Mouse (Mus musculus) CH12.LX (cell line): ENCODE results near the gene Erbb4. TPM values are rescaled to one million over a fixed set of nuclear protein-coding genes. Genes with fewer than 3 reads are reported as not detected.

Experiments used
- DNase-seq: peaks from one replicate; pipeline ENCODE4 v3.0.0-alpha.2; 2013; ENCODE audit errors: extremely low read depth
- H3K27ac ChIP-seq: 2 replicates; pipeline ENCODE4 v1.5.1; 2012; ENCODE audit warnings: low read depth, mild to moderate bottlenecking, control low read depth, moderate library complexity; ENCODE audit not compliant: insufficient read depth
- H3K27me3 ChIP-seq: replicated peaks from 2 replicates; pipeline ENCODE3; 2012; ENCODE audit warnings: inconsistent platforms
- H3K36me3 ChIP-seq, 2 experiments: replicated peaks in 1 of 2; 2 replicates each; pipeline versions ENCODE3 to v1.6.1; 2012; ENCODE audit warnings: inconsistent platforms in 1 of 2, low read length in 1 of 2, mild to moderate bottlenecking in 1 of 2, mixed read lengths in 1 of 2, moderate library complexity in 1 of 2; ENCODE audit not compliant: control insufficient read depth in 1 of 2, insufficient read depth in 1 of 2
- H3K4me1 ChIP-seq, 2 experiments: 2 replicates each; pipeline ENCODE4 v1.6.1; 2012; ENCODE audit warnings: inconsistent platforms in 1 of 2, moderate library complexity in 1 of 2; ENCODE audit not compliant: insufficient read depth in 2 of 2, control insufficient read depth in 1 of 2
- H3K4me2 ChIP-seq: 2 replicates; pipeline ENCODE4 v1.6.1; 2012; ENCODE audit warnings: low read depth, mild to moderate bottlenecking, control low read depth; ENCODE audit not compliant: poor library complexity, insufficient read depth, severe bottlenecking
- H3K4me3 ChIP-seq, 3 experiments: fragments of 150-350 bp in 1 of 3; sonication (generic) in 1 of 3; replicated peaks in 1 of 3; 2 replicates each; pipeline versions ENCODE3 to v1.5.1; 2011 to 2012; ENCODE audit warnings: low read depth in 2 of 3, low read length in 2 of 3, mild to moderate bottlenecking in 2 of 3, moderate library complexity in 2 of 3, control low read depth in 1 of 3, improper control_type of control experiment in 1 of 3, inconsistent platforms in 1 of 3, mixed read lengths in 1 of 3; ENCODE audit not compliant: poor library complexity in 1 of 3
- H3K79me2 ChIP-seq: replicated peaks from 2 replicates; pipeline ENCODE4 v1.6.1; 2012; ENCODE audit warnings: mild to moderate bottlenecking, moderate library complexity; ENCODE audit not compliant: control insufficient read depth, poor library complexity, insufficient read depth, severe bottlenecking; ENCODE audit errors: extremely low read depth
- H3K9ac ChIP-seq: 2 replicates; pipeline ENCODE4 v1.6.1; 2012; ENCODE audit warnings: low read depth, mild to moderate bottlenecking, control low read depth, moderate library complexity; ENCODE audit not compliant: insufficient read depth
- H3K9me3 ChIP-seq: replicated peaks from 2 replicates; pipeline ENCODE3; 2012; ENCODE audit warnings: low read length, inconsistent platforms, mixed read lengths
- BHLHE40 ChIP-seq: IDR thresholded peaks from 2 replicates; pipeline ENCODE4 v1.6.1; 2011; ENCODE audit warnings: mild to moderate bottlenecking, low read depth, low read length, improper control_type of control experiment
- CHD2 ChIP-seq: IDR thresholded peaks from 2 replicates; pipeline ENCODE4 v1.6.1; 2011; ENCODE audit warnings: low read length, improper control_type of control experiment
- E2F4 ChIP-seq: IDR thresholded peaks from 2 replicates; pipeline ENCODE4 v1.6.1; 2011; ENCODE audit warnings: low read depth, low read length, improper control_type of control experiment; ENCODE audit not compliant: insufficient replicate concordance
- ETS1 ChIP-seq: conservative IDR thresholded peaks from 2 replicates; pipeline ENCODE4 v1.6.1; 2012; ENCODE audit warnings: low read depth, mild to moderate bottlenecking, inconsistent platforms, low read length, improper control_type of control experiment, moderate library complexity
- GABPA ChIP-seq: IDR thresholded peaks from 2 replicates; pipeline ENCODE4 v1.6.1; 2012; ENCODE audit warnings: low read depth, low read length, improper control_type of control experiment, inconsistent platforms; ENCODE audit not compliant: insufficient replicate concordance
- IRF4 ChIP-seq: IDR thresholded peaks from 2 replicates; pipeline ENCODE4 v1.6.1; 2014; ENCODE audit warnings: low read depth, mild to moderate bottlenecking, inconsistent platforms, low read length, improper control_type of control experiment
- JUN ChIP-seq: IDR thresholded peaks from 2 replicates; pipeline ENCODE4 v1.6.1; 2011; ENCODE audit warnings: low read depth, mild to moderate bottlenecking, low read length, improper control_type of control experiment, moderate library complexity; ENCODE audit not compliant: insufficient read depth
- JUND ChIP-seq: conservative IDR thresholded peaks from 2 replicates; pipeline ENCODE4 v1.6.1; 2011; ENCODE audit warnings: low read depth, low read length, improper control_type of control experiment
- MAX ChIP-seq: IDR thresholded peaks from 2 replicates; pipeline ENCODE4 v1.6.1; 2011; ENCODE audit warnings: low read length, improper control_type of control experiment
- MEF2A ChIP-seq: IDR thresholded peaks from 2 replicates; pipeline ENCODE4 v1.6.1; 2014; ENCODE audit warnings: low read depth, mild to moderate bottlenecking, inconsistent platforms, low read length, improper control_type of control experiment, borderline replicate concordance
- MXI1 ChIP-seq: IDR thresholded peaks from 2 replicates; pipeline ENCODE4 v1.6.1; 2011; ENCODE audit warnings: mild to moderate bottlenecking, low read depth, low read length, improper control_type of control experiment
- MYC ChIP-seq: IDR thresholded peaks from 2 replicates; pipeline ENCODE4 v1.6.1; 2011; ENCODE audit warnings: low read depth, mild to moderate bottlenecking, improper control_type of control experiment, low read length
- NRF1 ChIP-seq: IDR thresholded peaks from 2 replicates; pipeline ENCODE4 v1.6.1; 2014; ENCODE audit warnings: low read depth, mild to moderate bottlenecking, inconsistent platforms, low read length, improper control_type of control experiment, moderate library complexity
- POLR2AphosphoS2 ChIP-seq: IDR thresholded peaks from 2 replicates; pipeline ENCODE4 v1.6.1; 2011; ENCODE audit warnings: low read depth, low read length, improper control_type of control experiment
- RAD21 ChIP-seq: IDR thresholded peaks from 2 replicates; pipeline ENCODE4 v1.6.1; 2011; ENCODE audit warnings: low read depth, mild to moderate bottlenecking, low read length, improper control_type of control experiment, moderate library complexity
- TBP ChIP-seq: conservative IDR thresholded peaks from 2 replicates; pipeline ENCODE4 v1.6.1; 2011; ENCODE audit warnings: low read depth, low read length, improper control_type of control experiment
- TCF12 ChIP-seq: IDR thresholded peaks from 2 replicates; pipeline ENCODE4 v1.6.1; 2014; ENCODE audit warnings: low read depth, mild to moderate bottlenecking, inconsistent platforms, low read length, improper control_type of control experiment
- UBTF ChIP-seq: IDR thresholded peaks from 2 replicates; pipeline ENCODE4 v1.6.1; 2012; ENCODE audit warnings: low read depth, mild to moderate bottlenecking, inconsistent platforms, low read length, improper control_type of control experiment, moderate library complexity
- ZKSCAN1 ChIP-seq: IDR thresholded peaks from 2 replicates; pipeline ENCODE4 v1.6.1; 2012; ENCODE audit warnings: low read depth, inconsistent platforms, low read length, improper control_type of control experiment, borderline replicate concordance
- ZMIZ1 ChIP-seq: IDR thresholded peaks from 2 replicates; pipeline ENCODE4 v1.6.1; 2012; ENCODE audit warnings: low read depth, mild to moderate bottlenecking, inconsistent platforms, low read length, improper control_type of control experiment
- dilution Hi-C: fragments of 300-500 bp; cut with MboI; formaldehyde crosslinking; loops from 2 replicates; pipeline ENCODE4 v1.14.3; 2020; ENCODE audit warnings: low sequenced_read_pairs; ENCODE audit not compliant: extremely low pct_unique_long_range_greater_than_20kb, extremely low pct_ligation_motif_present
- in situ Hi-C: fragments of 300-500 bp; cut with MboI; formaldehyde crosslinking; loops from 3 replicates; pipeline ENCODE4 v1.14.3; 2019; ENCODE audit warnings: low sequenced_read_pairs, low pct_ligation_motif_present, low pct_unique_long_range_greater_than_20kb, mixed read lengths
- polyA plus RNA-seq: library from polyadenylated mRNA; unstranded; fragments of >175 nt; gene quantifications from 2 replicates; pipeline ENCODE4 v1.2.1, GENCODE M21; 2012; ENCODE audit warnings: low read depth; ENCODE audit not compliant: insufficient read length
- total RNA-seq, 2 experiments: library from RNA; depleted of rRNA; stranded (reverse); fragments of 300-350 nt in 1 of 2; fragments of >200 nt in 1 of 2; gene quantifications; 2 replicates each; pipeline ENCODE4 v1.2.3; 2012 to 2014

Erbb4 gene
- total and polyA plus RNA-seq, 3 experiments, result not detected

DNA sequence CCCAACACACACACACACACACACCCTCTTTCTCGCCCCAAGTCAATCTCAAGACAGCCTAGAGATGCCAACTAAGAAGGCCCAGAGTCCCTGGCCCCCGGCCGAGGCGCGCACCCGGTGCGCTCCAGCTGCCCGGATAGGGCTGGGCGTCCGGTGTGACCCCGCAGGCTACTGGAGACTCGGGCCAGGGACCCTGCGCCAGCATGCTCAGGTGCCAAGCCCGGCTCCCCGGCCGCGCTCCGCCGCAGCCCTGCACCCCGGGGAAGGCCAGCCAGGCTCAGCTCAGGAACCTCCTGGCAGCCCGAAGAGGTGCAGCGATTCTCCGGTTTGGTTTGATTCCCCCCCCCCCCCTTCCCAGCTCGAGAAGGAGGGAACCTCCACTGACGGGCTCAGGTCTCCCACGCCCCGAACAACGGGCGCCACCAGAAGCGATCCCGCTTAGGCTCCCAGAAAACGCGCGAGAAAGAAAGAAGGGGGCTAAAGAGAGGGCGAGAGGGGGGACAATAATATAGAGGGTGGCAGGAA lies 860 bp downstream of the Erbb4 start:
- Histone ChIP-seq H3K36me3 (no peaks in the 10 kb centered on the region), H3K9ac (no peak overlapping the region), H3K9me3 (peaks cover 33% of the 10 kb centered on the region)

GRCm38 (mm10) chr1:69106322-69106761 lies 1.5 kb downstream of the Erbb4 start:
- no peak overlapping the region for H3K9ac ChIP-seq

More for the DNA sequence above, 860 bp downstream of the Erbb4 start:
- no peak for DNase-seq
- Histone ChIP-seq H3K4me3 (no peak overlapping the region), H3K27me3 (no peaks in the 10 kb centered on the region), H3K79me2 (no peaks in the 10 kb centered on the region), H3K4me2 (no peak overlapping the region), H3K4me1 (no peaks in the 10 kb centered on the region), H3K27ac (no peak overlapping the region)
- dilution Hi-C loops (no loop called here), in situ Hi-C loops (no loop called here)
- no peak for TF ChIP-seq POLR2AphosphoS2
- no peak for TF ChIP-seq JUND
- TF ChIP-seq MYC, result no peak
- no peak for TF ChIP-seq NRF1
- no peak for TF ChIP-seq CHD2
- no peak for TF ChIP-seq MXI1
- no peak for TF ChIP-seq BHLHE40
- TF ChIP-seq E2F4, result no peak
- no peak for TF ChIP-seq IRF4

DNA sequence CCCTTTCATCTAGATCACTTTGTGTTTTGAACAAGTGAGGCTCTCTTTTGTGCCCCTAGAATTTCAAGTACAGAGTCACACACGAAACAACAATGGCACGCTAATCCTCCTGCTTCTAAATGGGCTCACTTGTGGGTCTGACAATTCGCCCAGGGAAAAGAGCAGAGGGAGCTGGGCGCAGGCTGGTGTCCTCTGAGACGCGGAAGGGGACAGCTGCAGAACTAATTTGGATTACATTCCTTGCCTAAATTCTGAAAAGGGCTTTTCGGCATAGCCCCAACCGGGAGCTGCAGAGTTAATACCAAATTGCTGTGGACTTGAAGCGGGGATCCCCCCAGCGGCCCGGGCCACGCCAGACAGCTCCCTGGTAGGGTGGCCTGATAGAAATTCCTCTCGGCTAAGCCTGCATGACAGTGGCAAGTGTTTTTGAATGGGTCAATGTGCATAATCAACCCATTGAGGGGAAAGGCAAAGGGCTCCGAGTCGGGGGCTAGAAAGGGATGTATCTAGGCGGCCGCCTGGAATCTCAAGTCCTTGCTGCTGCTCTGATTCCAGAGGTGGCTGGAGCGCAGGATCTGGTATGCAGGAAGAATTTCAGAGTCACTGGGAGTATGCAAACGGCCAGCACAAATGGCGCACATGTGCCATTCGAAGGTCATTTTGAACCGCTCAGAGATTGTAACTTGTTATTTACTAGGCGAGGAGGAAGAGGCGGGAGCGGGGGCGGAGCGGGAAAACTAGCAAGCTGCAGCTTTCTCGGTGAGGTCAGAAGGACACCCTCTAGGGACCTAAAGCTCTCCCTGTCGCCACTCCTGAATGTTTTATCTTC lies 2.2 kb downstream of the Erbb4 start:
- Histone ChIP-seq H3K27ac (no peak overlapping the region), H3K4me2 (no peak overlapping the region), H3K36me3 (no peaks in the 10 kb centered on the region), H3K27me3 (no peaks in the 10 kb centered on the region), H3K4me3 (no peak overlapping the region), H3K79me2 (no peaks in the 10 kb centered on the region), H3K4me1 (no peaks in the 10 kb centered on the region), H3K9me3 (peaks cover 33% of the 10 kb centered on the region), H3K9ac (no peak overlapping the region)
- no peak for DNase-seq
- TF ChIP-seq IRF4 (no peak), GABPA (no peak), MAX (no peak), NRF1 (no peak), UBTF (no peak), ZKSCAN1 (no peak), ETS1 (no peak), TBP (no peak), JUN (no peak), RAD21 (no peak), ZMIZ1 (no peak), MYC (no peak), POLR2AphosphoS2 (no peak), TCF12 (no peak), MEF2A (no peak)
- in situ Hi-C loops, result no loop called here
- dilution Hi-C loops, result no loop called here

More at GRCm38 (mm10) chr1:69106322-69106761, 1.5 kb downstream of the Erbb4 start:
- no peak overlapping the region for H3K4me2 ChIP-seq
- H3K4me3 ChIP-seq, result no peak overlapping the region
- no peak for TF ChIP-seq TCF12
- no peak overlapping the region for H3K27ac ChIP-seq
- no peaks in the 10 kb centered on the region for H3K36me3 ChIP-seq
- no peaks in the 10 kb centered on the region for H3K4me1 ChIP-seq
- in situ Hi-C loops (no loop called here), dilution Hi-C loops (no loop called here)
- no peaks in the 10 kb centered on the region for H3K79me2 ChIP-seq
- no peaks in the 10 kb centered on the region for H3K27me3 ChIP-seq
- H3K9me3 ChIP-seq, result peaks cover 33% of the 10 kb centered on the region
- DNase-seq, result no peak
